Mouse (Mus musculus) kidney, postnatal 0 days (tissue): ENCODE measurements at regions not wholly inside any gene's neighbourhood (a gene's known extent, or its start where the extent isn't known, plus 50 kb on each side); places are given as distances from the start of the nearest gene placed in this dataset.

ENCODE experiments used
- ATAC-seq: fragments of 200-750 bp; cut with Nextera tagmentation; replicated peaks from 2 replicates; pipeline ENCODE4 v1.8.0; 2017; ENCODE audit warnings: low read depth, moderate number of reproducible peaks, moderate TSS enrichment, moderate library complexity; ENCODE audit not compliant: low FRiP score
- DNase-seq: peaks from one replicate; pipeline ENCODE4 v3.0.0-alpha.2; 2016; ENCODE audit warnings: low spot score
- H3K27ac ChIP-seq: fragments of 300-500 bp; sonication (generic); 2 replicates; pipeline ENCODE4 v1.5.1; 2014; ENCODE audit warnings: mild to moderate bottlenecking
- H3K27me3 ChIP-seq: fragments of 300-500 bp; sonication (generic); 2 replicates; pipeline ENCODE4 v1.6.1; 2014; ENCODE audit warnings: low read length, mixed read lengths; ENCODE audit not compliant: insufficient read depth
- H3K36me3 ChIP-seq: fragments of 300-500 bp; sonication (generic); 2 replicates; pipeline ENCODE4 v1.6.1; 2014; ENCODE audit warnings: low read length, mixed read lengths; ENCODE audit not compliant: insufficient read depth
- H3K4me1 ChIP-seq: fragments of 300-500 bp; sonication (generic); replicated peaks from 2 replicates; pipeline ENCODE4 v1.6.1; 2014; ENCODE audit warnings: antibody characterized with exemption, low read length, mixed read lengths; ENCODE audit not compliant: insufficient read depth
- H3K4me2 ChIP-seq: fragments of 300-500 bp; sonication (generic); 2 replicates; pipeline ENCODE4 v1.6.1; 2014; ENCODE audit warnings: mild to moderate bottlenecking, low read length, moderate library complexity, mixed read lengths
- H3K4me3 ChIP-seq: fragments of 300-500 bp; sonication (generic); replicated peaks from 2 replicates; pipeline ENCODE4 v1.5.1; 2014; ENCODE audit warnings: low read depth, low read length
- H3K9ac ChIP-seq: fragments of 300-500 bp; sonication (generic); 2 replicates; pipeline ENCODE4 v1.6.1; 2014; ENCODE audit warnings: low read depth, low read length
- H3K9me3 ChIP-seq: fragments of 300-500 bp; sonication (generic); replicated peaks from 2 replicates; pipeline ENCODE4 v1.6.1; 2016; ENCODE audit warnings: low read length, inconsistent platforms, mixed read lengths
- CTCF ChIP-seq: IDR thresholded peaks from 2 replicates; pipeline ENCODE4 v1.5.1; 2016; ENCODE audit warnings: antibody characterized with exemption, low read depth, mild to moderate bottlenecking, moderate library complexity
- WGBS: fragments of 180-500 bp; shearing (Covaris S2); extraction: QIAGEN DNeasy Blood & Tissue Kit; methylation state at CpG from one replicate; pipeline ENCODE4 v1.1.7; 2014; 5-methylcytosine and 5-hydroxymethylcytosine counted together

DNA sequence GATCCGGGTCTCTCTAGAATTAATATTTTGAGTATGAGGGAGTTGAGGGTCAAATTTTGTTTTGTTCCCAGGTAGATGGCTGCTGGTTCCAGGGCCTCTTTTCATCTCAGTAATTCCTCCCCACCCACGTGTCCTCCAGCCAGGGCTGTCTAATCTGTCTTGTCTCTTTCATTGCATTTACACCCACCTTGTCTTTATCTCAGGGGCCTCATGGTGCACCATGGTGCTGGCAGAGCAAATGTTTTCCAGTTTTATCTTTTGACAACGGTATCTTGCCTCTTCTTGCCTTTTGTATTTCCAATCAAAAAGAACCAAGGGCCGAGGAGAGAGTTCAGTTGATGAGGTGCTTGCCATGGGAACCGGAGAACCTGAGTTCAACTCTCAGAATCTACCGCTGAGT is 372.9 kb downstream of the Tbc1d22a start:
- Histone ChIP-seq H3K4me2 (no peak overlapping the region), H3K36me3 (no peaks in the 10 kb centered on the region), H3K27ac (no peak overlapping the region), H3K4me3 (no peak overlapping the region), H3K9ac (no peak overlapping the region), H3K9me3 (no peaks in the 10 kb centered on the region), H3K27me3 (no peaks in the 10 kb centered on the region), H3K4me1 (no peaks in the 10 kb centered on the region)
- no peak for DNase-seq
- TF ChIP-seq CTCF = no peak
- WGBS = 70% methylated on average over 6 of the region's 6 CpGs
- no peak for ATAC-seq

DNA sequence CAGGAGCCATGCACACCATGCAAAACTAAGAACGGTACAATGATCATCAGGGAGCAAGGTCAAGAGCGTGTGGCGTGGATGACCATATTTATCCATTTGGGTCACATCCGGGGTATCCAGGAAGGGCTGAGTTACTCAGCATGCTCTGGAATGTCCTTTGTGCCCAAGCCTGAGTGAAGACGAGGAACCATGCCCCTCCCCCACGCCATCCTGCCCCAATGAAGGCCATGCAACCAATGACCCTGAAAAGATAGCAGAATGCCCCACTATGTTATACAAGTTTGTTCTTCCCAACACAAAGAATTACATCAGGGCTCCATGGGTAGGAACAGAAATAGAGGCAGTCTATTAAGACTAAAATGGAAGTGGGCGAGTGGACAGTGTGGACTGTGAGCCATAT is 375.8 kb downstream of the Tbc1d22a start:
- H3K27me3 ChIP-seq = no peaks in the 10 kb centered on the region
- ATAC-seq (no peak), DNase-seq (no peak)
- H3K4me2 ChIP-seq = no peak overlapping the region
- no peaks in the 10 kb centered on the region for H3K36me3 ChIP-seq
- H3K9ac ChIP-seq = no peak overlapping the region
- H3K9me3 ChIP-seq = no peaks in the 10 kb centered on the region
- no peak for TF ChIP-seq CTCF
- no peak overlapping the region for H3K4me3 ChIP-seq
- whole genome bisulfite sequencing = 69% methylated on average over 7 of the region's 7 CpGs
- no peak overlapping the region for H3K27ac ChIP-seq
- H3K4me1 ChIP-seq = no peaks in the 10 kb centered on the region

DNA sequence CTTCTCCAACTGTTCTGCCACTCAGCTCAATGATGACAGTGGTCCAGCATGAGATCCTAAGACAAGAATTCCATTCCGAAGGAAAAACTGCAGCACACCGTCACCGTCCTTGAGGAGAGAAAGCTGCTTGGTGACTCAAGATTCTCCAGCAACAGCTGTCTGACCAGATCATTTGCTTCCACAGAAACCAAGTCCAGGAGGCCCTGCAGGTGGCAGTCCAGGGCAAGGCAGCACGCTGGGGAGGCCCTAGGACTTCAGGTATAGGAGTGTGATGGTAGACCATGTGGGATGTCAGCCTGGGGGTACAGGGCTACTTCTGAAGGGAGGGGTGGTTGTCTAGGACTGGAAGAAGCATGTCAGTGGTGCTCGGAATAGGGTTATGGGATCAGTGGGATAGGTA is 376.6 kb downstream of the Tbc1d22a start:
- H3K27ac ChIP-seq = no peak overlapping the region
- TF ChIP-seq CTCF = peak; percentile 39; the same call in 1 of the 2 replicates
- ATAC-seq = no peak

DNA sequence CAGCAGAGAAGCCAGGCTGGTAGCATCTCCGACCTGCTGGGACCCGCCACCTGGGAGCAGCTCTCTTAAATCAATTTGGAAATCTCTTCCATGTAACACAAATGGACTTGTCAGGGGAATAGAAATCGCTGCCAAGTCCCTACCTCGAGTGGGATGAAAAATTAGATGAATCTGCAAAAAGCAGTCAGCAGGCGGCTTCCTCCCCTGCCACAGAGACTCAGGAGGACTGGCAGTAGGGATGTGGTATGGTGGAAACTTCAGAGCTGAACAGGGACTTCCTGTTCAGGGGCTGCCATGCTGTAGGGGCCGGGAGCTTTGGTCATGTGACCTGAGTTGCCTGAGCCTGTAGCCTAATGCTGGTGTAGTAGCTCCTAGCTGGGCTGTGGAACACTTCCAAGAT is 379.1 kb downstream of the Tbc1d22a start:
- Histone ChIP-seq H3K4me1 (no peaks in the 10 kb centered on the region), H3K9me3 (no peaks in the 10 kb centered on the region), H3K27ac (no peak overlapping the region), H3K27me3 (no peaks in the 10 kb centered on the region), H3K9ac (no peak overlapping the region), H3K36me3 (no peaks in the 10 kb centered on the region), H3K4me2 (no peak overlapping the region), H3K4me3 (no peak overlapping the region)
- DNase-seq (no peak), ATAC-seq (no peak)
- 49% methylated on average over 6 of the region's 6 CpGs for WGBS
- TF ChIP-seq CTCF = no peak

More for the DNA sequence above, 376.6 kb downstream of the Tbc1d22a start:
- H3K4me2 ChIP-seq = no peak overlapping the region
- no peaks in the 10 kb centered on the region for H3K36me3 ChIP-seq
- H3K4me1 ChIP-seq = no peaks in the 10 kb centered on the region
- no peak overlapping the region for H3K9ac ChIP-seq
- H3K4me3 ChIP-seq = no peak overlapping the region
- DNase-seq = no peak
- no peaks in the 10 kb centered on the region for H3K9me3 ChIP-seq
- H3K27me3 ChIP-seq = no peaks in the 10 kb centered on the region
- 71% methylated on average over 5 of the region's 5 CpGs for WGBS

DNA sequence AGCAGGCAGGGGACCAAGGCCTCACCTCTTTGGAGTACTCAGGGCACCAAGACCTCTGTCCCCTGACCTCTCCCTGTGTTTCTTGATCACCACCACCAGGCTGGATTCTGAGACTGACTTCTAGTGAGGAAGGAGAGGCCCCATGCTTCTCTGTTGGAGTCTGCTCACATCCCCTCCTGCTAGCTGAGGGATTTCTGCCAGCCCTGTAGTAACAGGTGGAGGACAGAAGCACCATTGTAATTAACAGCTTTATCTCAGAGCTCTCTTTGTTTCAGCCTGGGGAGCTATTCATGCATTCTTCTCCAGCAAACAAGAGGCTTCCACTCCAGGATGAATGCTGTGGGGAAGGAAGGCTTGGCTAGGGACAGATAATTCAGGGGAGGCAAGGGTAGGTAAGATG is 392.2 kb downstream of the Tbc1d22a start:
- no peaks in the 10 kb centered on the region for H3K27me3 ChIP-seq
- ATAC-seq (no peak), DNase-seq (no peak)
- H3K9me3 ChIP-seq = no peaks in the 10 kb centered on the region
- no peaks in the 10 kb centered on the region for H3K4me1 ChIP-seq
- no peaks in the 10 kb centered on the region for H3K36me3 ChIP-seq
- no peak overlapping the region for H3K27ac ChIP-seq
- no peak overlapping the region for H3K4me2 ChIP-seq
- H3K4me3 ChIP-seq = no peak overlapping the region
- no peak for TF ChIP-seq CTCF
- no peak overlapping the region for H3K9ac ChIP-seq

DNA sequence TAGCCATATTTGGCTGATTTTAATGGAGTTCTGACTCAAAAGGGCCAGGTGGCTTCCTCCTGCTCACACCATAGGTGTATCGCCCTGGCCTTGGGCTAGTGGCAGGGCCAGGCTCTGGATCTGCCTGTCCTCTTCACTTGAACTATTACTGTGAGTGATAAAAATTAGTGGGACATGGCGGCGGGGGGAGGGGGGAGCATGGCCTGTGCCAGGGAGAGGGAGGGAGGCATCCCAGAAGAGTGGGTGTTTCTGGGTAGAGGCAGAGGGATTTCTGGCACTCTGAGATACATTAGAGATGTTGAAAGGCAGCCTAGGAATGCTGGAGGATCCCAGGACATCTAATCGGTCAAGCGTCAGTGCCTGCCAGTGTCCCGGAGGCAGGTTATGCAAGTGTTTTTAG is 395.4 kb downstream of the Tbc1d22a start:
- Histone ChIP-seq H3K4me1 (no peaks in the 10 kb centered on the region), H3K4me2 (no peak overlapping the region), H3K4me3 (no peak overlapping the region), H3K27me3 (no peaks in the 10 kb centered on the region), H3K9me3 (no peaks in the 10 kb centered on the region), H3K9ac (no peak overlapping the region), H3K27ac (no peak overlapping the region), H3K36me3 (no peaks in the 10 kb centered on the region)
- 56% methylated on average over 6 of the region's 6 CpGs for WGBS
- ATAC-seq = no peak
- peak; percentile 35 for DNase-seq
- TF ChIP-seq CTCF = no peak

DNA sequence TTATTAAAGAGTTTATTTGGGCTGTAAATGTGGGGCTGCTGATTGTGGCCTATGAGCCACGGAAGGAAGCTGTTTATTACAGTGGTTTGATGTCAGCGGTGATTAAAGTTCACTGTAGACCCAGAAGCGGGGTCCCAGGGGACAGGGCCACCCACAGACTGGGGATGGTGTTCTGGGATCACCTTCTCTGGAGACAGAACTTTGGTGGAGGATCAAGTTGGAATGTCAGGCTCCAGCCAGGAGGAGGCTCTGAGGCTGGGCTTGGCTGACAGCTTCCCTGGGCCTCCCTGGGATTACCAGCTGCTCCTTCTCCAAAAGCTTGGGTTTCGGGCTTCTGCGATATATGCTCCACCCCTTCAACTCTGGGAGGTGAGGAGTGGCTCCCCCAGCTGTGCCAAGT is 417.1 kb downstream of the Tbc1d22a start:
- ATAC-seq (peak; percentile 13; the same call in 1 of the 2 replicates), DNase-seq (peak; percentile 61)
- no peaks in the 10 kb centered on the region for H3K27me3 ChIP-seq
- H3K36me3 ChIP-seq = no peaks in the 10 kb centered on the region
- no peak overlapping the region for H3K4me2 ChIP-seq
- H3K9me3 ChIP-seq = no peaks in the 10 kb centered on the region
- H3K4me1 ChIP-seq = no peaks in the 10 kb centered on the region
- no peak overlapping the region for H3K9ac ChIP-seq
- no peak overlapping the region for H3K27ac ChIP-seq
- WGBS = 23% methylated on average over 5 of the region's 5 CpGs
- no peak overlapping the region for H3K4me3 ChIP-seq
- no peak for TF ChIP-seq CTCF
